Mouse (Mus musculus) thymus, adult 2 months (tissue): ENCODE results near the gene Zfp771.

Experiments used
- CTCF ChIP-seq: fragments of 200-500 bp; IDR thresholded peaks from 2 replicates; pipeline ENCODE4 v1.5.1; 2012; ENCODE audit warnings: mild to moderate bottlenecking, control low read depth, low read length, moderate library complexity, borderline replicate concordance; ENCODE audit not compliant: control insufficient read depth, poor library complexity, insufficient read depth; ENCODE audit errors: extremely low read depth
- POLR2A ChIP-seq: fragments of 200-500 bp; IDR thresholded peaks from 2 replicates; pipeline ENCODE4 v1.6.1; 2012; ENCODE audit warnings: mild to moderate bottlenecking, low read length, control low read depth, moderate library complexity; ENCODE audit not compliant: control insufficient read depth, poor library complexity, insufficient read depth; ENCODE audit errors: extremely low read depth

DNA sequence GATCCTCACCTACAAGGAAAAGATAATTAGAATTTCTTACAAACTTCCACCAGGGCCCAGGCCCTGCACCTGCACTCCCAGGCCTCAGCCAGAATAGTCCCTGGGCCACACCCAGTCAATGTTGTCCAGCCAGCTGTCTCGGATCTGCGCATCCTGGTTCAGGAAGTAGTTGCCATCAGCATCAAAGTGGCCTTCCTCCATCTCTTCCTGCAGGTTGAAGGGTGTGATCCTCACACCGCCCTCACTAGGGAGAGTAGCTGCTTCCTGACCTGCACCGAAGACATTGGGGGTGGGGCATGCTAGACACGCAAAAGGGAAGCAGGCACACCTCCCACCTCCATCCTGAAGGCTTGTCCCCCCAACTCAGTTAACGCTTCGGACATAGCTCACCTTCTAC lies 49.4 kb upstream of the Zfp771 start:
- no peak for TF ChIP-seq POLR2A
- no peak for TF ChIP-seq CTCF
